32 mouse cellular contexts compared by ENCODE assay signal in genomic region chr6:92176450-92176849, GRCm38 (mm10).
"Had no signal": no experiment of that assay in that cellular context is flagged by ENCODE, and none has a peak within 500 bp of the region (broad histone marks: within the 10 kb centered on the region; RNA-seq: fewer than 3 reads in every experiment).

No protein-coding gene starts in this region.

- H3K4me2 ChIP-seq: limb, embryonic 12.5 days; limb, embryonic 13.5 days; limb, embryonic 15.5 days; liver, embryonic 11.5 days; liver, embryonic 12.5 days; liver, embryonic 13.5 days; liver, embryonic 15.5 days; lung, embryonic 14.5 days; lung, embryonic 15.5 days; midbrain, embryonic 11.5 days; midbrain, embryonic 12.5 days; midbrain, embryonic 13.5 days; midbrain, embryonic 15.5 days; neural tube, embryonic 12.5 days had no signal

- DNase-seq: left cerebral cortex, postnatal 4 days; liver; liver, embryonic 13.5 days; liver, postnatal 0 days; lung, adult 18-20 months; lung, adult 2 months; lung, embryonic 14.5 days; lung, postnatal 10 days; lung, postnatal 14 days; lung, postnatal 36 days; lung, postnatal 4 days; midbrain, embryonic 14.5 days had no signal

- H3K27ac ChIP-seq: limb, embryonic 10.5 days; limb, embryonic 12.5 days; limb, embryonic 13.5 days; limb, embryonic 15.5 days; liver, embryonic 12.5 days; liver, embryonic 13.5 days; liver, embryonic 14.5 days; liver, embryonic 15.5 days; lung, embryonic 15.5 days; macrophage; midbrain, embryonic 10.5 days; midbrain, embryonic 12.5 days; midbrain, embryonic 13.5 days; midbrain, embryonic 15.5 days; neural tube, embryonic 12.5 days had no signal

- H3K4me3 ChIP-seq: limb, embryonic 10.5 days; limb, embryonic 12.5 days; limb, embryonic 13.5 days; limb, embryonic 15.5 days; liver, embryonic 12.5 days; liver, embryonic 13.5 days; liver, embryonic 15.5 days; lung, embryonic 15.5 days; megakaryocyte, embryonic 14.5 days; midbrain, embryonic 10.5 days; midbrain, embryonic 12.5 days; midbrain, embryonic 13.5 days; midbrain, embryonic 15.5 days; myocyte; neural tube, embryonic 12.5 days had no signal

- H3K9ac ChIP-seq: limb, embryonic 12.5 days; limb, embryonic 13.5 days; limb, embryonic 15.5 days; liver, embryonic 12.5 days; liver, embryonic 13.5 days; liver, embryonic 14.5 days; liver, embryonic 15.5 days; liver, postnatal 0 days; lung, embryonic 14.5 days; lung, embryonic 15.5 days; midbrain, embryonic 12.5 days; midbrain, embryonic 13.5 days; midbrain, embryonic 15.5 days; neural tube, embryonic 12.5 days had no signal

- H3K4me1 ChIP-seq: limb, embryonic 10.5 days; limb, embryonic 12.5 days; limb, embryonic 13.5 days; liver, embryonic 15.5 days; lung, embryonic 15.5 days; midbrain, embryonic 10.5 days; midbrain, embryonic 12.5 days; midbrain, embryonic 13.5 days; midbrain, embryonic 15.5 days; neural tube, embryonic 12.5 days had no signal

- H3K27me3 ChIP-seq: limb, embryonic 12.5 days; limb, embryonic 13.5 days; limb, embryonic 15.5 days; liver, embryonic 12.5 days; liver, embryonic 13.5 days; liver, embryonic 15.5 days; lung, embryonic 15.5 days; megakaryocyte, embryonic 14.5 days; midbrain, embryonic 12.5 days; midbrain, embryonic 13.5 days; midbrain, embryonic 15.5 days; neural tube, embryonic 12.5 days had no signal

- H3K9me3 ChIP-seq: limb, embryonic 10.5 days; limb, embryonic 15.5 days; liver, embryonic 12.5 days; liver, embryonic 13.5 days; liver, embryonic 15.5 days; lung, embryonic 15.5 days; megakaryocyte, embryonic 14.5 days; midbrain, embryonic 15.5 days had no signal

- ATAC-seq: liver, embryonic 12.5 days; liver, postnatal 0 days; lung, postnatal 0 days; midbrain, embryonic 13.5 days; midbrain, embryonic 15.5 days; midbrain, embryonic 16.5 days had no signal
